Mouse (Mus musculus): ENCODE results near the gene Cdh1. TPM values are rescaled to one million over a fixed set of nuclear protein-coding genes. Genes with fewer than 3 reads are reported as not detected.
A peak's percentile ranks its signal among the peaks of the same experiment; 100 is the strongest.
"Not testable (repeated sequence)": the region's sequence is repeated elsewhere in the genome, so short reads cannot be mapped to it uniquely, and the experiment has no call there.

The Cdh1 gene
- polyA plus RNA-seq, 1 experiment, result 347 TPM

DNA sequence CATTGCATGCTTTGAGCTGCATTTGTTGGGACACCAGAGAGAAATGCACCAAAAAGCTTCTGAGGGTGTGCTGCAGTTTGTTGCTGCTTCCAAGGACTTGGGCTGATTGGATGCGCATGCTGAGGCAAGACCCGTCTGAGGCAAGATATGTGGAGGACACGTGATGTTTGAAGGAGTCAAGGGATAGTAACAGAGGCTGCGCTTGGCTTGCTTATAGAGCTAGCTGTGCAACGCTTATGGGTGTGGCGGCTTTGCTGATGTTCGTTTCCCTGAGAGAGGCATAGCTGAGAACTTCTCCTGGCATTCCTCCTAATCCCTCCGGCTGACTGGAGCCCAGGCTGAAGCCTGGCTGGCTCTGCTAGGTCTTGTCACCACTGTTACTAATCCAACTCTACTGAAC is 16.3 kb upstream of the Cdh1 start:
- Histone ChIP-seq H3K27ac (ENCODE audit: insufficient read depth, low read length) (no peak overlapping the region), H3K27me3 (ENCODE audit: control insufficient read depth, insufficient read depth, low read length, poor library complexity, severe bottlenecking) (no peaks in the 10 kb centered on the region), H3K9me3 (replicated peaks; ENCODE audit: control insufficient read depth, insufficient read depth, low read length, poor library complexity, severe bottlenecking) (no peaks in the 10 kb centered on the region), H3K36me3 (ENCODE audit: control insufficient read depth, insufficient read depth, low read length, poor library complexity, severe bottlenecking) (no peaks in the 10 kb centered on the region), H3K4me3 (ENCODE audit: low read depth, low read length) (no peak overlapping the region), H3K4me1 (ENCODE audit: control insufficient read depth, insufficient read depth, low read length) (peaks cover 4% of the 10 kb centered on the region), H3K9ac (ENCODE audit: low read depth, poor library complexity, severe bottlenecking) (no peak overlapping the region)
- TF ChIP-seq POLR2A (IDR thresholded peaks at IDR 0.05; ENCODE audit: insufficient read depth, low read length) (no peak), CTCF (IDR thresholded peaks at IDR 0.05; ENCODE audit: low read depth, low read length) (no peak), EP300 (IDR thresholded peaks at IDR 0.05; ENCODE audit: insufficient read depth, low read depth, low read length) (no peak)

DNA sequence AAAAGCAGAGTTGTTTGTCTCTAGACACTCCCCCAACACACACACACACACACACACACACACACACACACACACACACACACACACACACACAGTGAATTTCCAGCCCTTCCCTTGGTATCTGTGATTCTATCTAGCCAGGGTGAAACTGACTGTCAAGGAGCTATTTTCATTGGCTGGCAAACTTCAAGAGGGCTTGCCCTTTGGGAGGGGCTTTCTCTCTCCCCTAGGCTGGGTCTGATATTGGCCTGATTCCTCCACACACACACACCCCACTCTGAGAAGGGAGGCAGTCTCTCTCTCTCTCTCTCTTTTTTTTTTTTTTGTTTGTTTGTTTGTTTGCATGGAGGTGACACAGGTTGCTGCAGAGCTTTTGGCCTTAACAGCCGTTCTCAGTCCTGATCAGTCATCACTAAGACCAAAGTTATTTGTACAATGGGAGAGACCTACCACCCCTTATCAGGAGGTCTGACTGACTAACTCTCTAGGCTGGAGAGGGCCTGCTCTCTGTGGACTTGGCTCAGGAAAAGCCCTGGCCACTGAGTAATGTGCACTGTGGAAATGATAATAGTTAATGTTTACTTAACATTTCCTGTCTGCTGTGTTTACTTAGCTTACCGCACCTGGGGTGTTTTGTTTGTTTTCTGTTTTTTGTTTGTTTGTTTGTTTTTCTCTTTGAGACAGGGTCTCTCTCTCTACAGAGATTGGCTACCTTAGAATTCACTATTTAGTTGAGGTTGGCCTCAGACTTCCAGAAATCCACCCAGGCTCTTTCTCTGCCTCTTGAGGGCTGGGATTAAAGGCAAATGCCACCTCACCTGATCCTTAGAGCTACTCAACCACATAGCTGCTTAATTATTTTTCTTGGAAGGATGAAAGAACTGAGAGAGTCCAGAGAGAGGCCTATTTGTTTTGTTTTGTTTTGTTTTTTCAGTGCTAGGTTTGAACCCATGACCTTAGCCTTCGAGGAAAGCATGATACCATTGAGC is 14.4 kb upstream of the Cdh1 start:
- H3K9me3 ChIP-seq (replicated peaks; ENCODE audit: control insufficient read depth, insufficient read depth, low read length, poor library complexity, severe bottlenecking), result no peaks in the 10 kb centered on the region
- H3K4me3 ChIP-seq (ENCODE audit: low read depth, low read length), result no peak overlapping the region
- TF ChIP-seq CTCF (IDR thresholded peaks at IDR 0.05; ENCODE audit: low read depth, low read length) (no peak), POLR2A (IDR thresholded peaks at IDR 0.05; ENCODE audit: insufficient read depth, low read length) (no peak), EP300 (IDR thresholded peaks at IDR 0.05; ENCODE audit: insufficient read depth, low read depth, low read length) (no peak)
- no peak overlapping the region for H3K27ac ChIP-seq (ENCODE audit: insufficient read depth, low read length)
- H3K9ac ChIP-seq (ENCODE audit: low read depth, poor library complexity, severe bottlenecking), result no peak overlapping the region
- H3K4me1 ChIP-seq (ENCODE audit: control insufficient read depth, insufficient read depth, low read length), result peaks cover 4% of the 10 kb centered on the region
- no peaks in the 10 kb centered on the region for H3K27me3 ChIP-seq (ENCODE audit: control insufficient read depth, insufficient read depth, low read length, poor library complexity, severe bottlenecking)
- no peaks in the 10 kb centered on the region for H3K36me3 ChIP-seq (ENCODE audit: control insufficient read depth, insufficient read depth, low read length, poor library complexity, severe bottlenecking)

DNA sequence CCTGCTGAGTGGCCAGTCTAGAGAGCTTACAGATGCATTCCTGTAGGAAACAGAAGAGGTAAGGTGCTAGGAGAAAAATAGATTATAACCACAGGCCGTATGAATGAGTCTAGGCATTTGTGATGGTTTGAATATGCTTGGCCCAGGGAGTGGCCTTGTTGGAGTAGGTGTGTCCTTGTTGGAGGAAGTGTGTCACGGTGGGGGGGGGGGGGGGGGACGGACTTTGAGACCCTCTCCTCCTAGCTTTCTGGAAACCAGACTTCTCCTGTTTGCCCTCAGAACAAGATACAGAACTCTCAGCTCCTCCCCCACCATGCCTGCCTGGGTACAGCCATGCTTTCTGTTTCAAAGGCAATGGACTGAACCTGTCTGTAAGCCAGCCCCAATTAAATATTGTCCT is 10.7 kb upstream of the Cdh1 start:
- H3K9ac ChIP-seq (ENCODE audit: low read depth, poor library complexity, severe bottlenecking), result no peak overlapping the region
- no peak overlapping the region for H3K27ac ChIP-seq (ENCODE audit: insufficient read depth, low read length)
- TF ChIP-seq POLR2A (IDR thresholded peaks at IDR 0.05; ENCODE audit: insufficient read depth, low read length), result no peak
- no peak for TF ChIP-seq CTCF (IDR thresholded peaks at IDR 0.05; ENCODE audit: low read depth, low read length)
- TF ChIP-seq EP300 (IDR thresholded peaks at IDR 0.05; ENCODE audit: insufficient read depth, low read depth, low read length), result no peak
- H3K9me3 ChIP-seq (replicated peaks; ENCODE audit: control insufficient read depth, insufficient read depth, low read length, poor library complexity, severe bottlenecking), result no peaks in the 10 kb centered on the region
- H3K4me1 ChIP-seq (ENCODE audit: control insufficient read depth, insufficient read depth, low read length), result no peaks in the 10 kb centered on the region
- no peak overlapping the region for H3K4me3 ChIP-seq (ENCODE audit: low read depth, low read length)
- no peaks in the 10 kb centered on the region for H3K36me3 ChIP-seq (ENCODE audit: control insufficient read depth, insufficient read depth, low read length, poor library complexity, severe bottlenecking)
- H3K27me3 ChIP-seq (ENCODE audit: control insufficient read depth, insufficient read depth, low read length, poor library complexity, severe bottlenecking), result no peaks in the 10 kb centered on the region

DNA sequence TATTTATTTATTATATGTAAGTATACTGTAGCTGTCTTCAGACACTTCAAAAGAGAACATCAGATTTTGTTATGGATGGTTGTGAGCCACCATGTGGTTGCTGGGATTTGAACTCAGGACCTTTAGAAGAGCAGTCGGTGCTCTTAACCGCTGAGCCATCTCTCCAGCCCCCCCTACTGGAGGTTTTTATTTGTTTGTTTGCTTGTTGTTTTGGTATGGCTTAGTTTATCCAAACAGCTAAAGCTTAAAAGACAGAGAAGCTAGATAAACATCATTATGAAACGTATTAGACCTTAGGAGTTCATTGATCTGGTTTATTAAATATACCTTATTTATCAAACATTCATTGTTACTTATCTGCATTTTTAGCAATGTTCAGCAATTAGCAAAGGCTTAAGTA is 7.5 kb upstream of the Cdh1 start:
- not testable (repeated sequence) for H3K9ac ChIP-seq (ENCODE audit: low read depth, poor library complexity, severe bottlenecking); H3K9me3 ChIP-seq (replicated peaks; ENCODE audit: control insufficient read depth, insufficient read depth, low read length, poor library complexity, severe bottlenecking); H3K27ac ChIP-seq (ENCODE audit: insufficient read depth, low read length); H3K4me3 ChIP-seq (ENCODE audit: low read depth, low read length); H3K36me3 ChIP-seq (ENCODE audit: control insufficient read depth, insufficient read depth, low read length, poor library complexity, severe bottlenecking); H3K4me1 ChIP-seq (ENCODE audit: control insufficient read depth, insufficient read depth, low read length); H3K27me3 ChIP-seq (ENCODE audit: control insufficient read depth, insufficient read depth, low read length, poor library complexity, severe bottlenecking)

DNA sequence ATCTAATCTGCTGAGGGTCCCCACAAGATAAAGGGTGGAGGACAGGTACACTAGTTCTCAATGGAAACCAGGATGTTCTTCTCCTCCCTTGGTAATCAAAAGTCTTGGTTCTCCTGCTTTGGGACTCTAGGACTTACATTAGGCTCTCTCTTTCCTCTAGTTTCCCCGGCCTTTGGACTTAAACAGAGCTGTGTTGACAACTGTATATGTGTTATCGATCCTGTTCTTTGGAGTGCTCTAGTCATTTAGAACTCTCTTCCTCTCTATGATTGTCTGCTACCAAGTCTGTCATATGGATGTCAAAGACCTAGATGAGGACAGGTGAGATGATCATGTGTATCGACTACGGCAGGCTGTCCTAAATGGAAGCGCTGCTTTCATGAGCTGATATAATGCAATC is 6.1 kb upstream of the Cdh1 start:
- Histone ChIP-seq H3K9ac (ENCODE audit: low read depth, poor library complexity, severe bottlenecking) (no peak overlapping the region), H3K4me3 (ENCODE audit: low read depth, low read length) (no peak overlapping the region), H3K27me3 (ENCODE audit: control insufficient read depth, insufficient read depth, low read length, poor library complexity, severe bottlenecking) (no peaks in the 10 kb centered on the region), H3K36me3 (ENCODE audit: control insufficient read depth, insufficient read depth, low read length, poor library complexity, severe bottlenecking) (no peaks in the 10 kb centered on the region), H3K4me1 (ENCODE audit: control insufficient read depth, insufficient read depth, low read length) (peaks cover 1% of the 10 kb centered on the region), H3K27ac (ENCODE audit: insufficient read depth, low read length) (no peak overlapping the region), H3K9me3 (replicated peaks; ENCODE audit: control insufficient read depth, insufficient read depth, low read length, poor library complexity, severe bottlenecking) (no peaks in the 10 kb centered on the region)
- TF ChIP-seq EP300 (IDR thresholded peaks at IDR 0.05; ENCODE audit: insufficient read depth, low read depth, low read length) (no peak), POLR2A (IDR thresholded peaks at IDR 0.05; ENCODE audit: insufficient read depth, low read length) (no peak), CTCF (IDR thresholded peaks at IDR 0.05; ENCODE audit: low read depth, low read length) (no peak)

DNA sequence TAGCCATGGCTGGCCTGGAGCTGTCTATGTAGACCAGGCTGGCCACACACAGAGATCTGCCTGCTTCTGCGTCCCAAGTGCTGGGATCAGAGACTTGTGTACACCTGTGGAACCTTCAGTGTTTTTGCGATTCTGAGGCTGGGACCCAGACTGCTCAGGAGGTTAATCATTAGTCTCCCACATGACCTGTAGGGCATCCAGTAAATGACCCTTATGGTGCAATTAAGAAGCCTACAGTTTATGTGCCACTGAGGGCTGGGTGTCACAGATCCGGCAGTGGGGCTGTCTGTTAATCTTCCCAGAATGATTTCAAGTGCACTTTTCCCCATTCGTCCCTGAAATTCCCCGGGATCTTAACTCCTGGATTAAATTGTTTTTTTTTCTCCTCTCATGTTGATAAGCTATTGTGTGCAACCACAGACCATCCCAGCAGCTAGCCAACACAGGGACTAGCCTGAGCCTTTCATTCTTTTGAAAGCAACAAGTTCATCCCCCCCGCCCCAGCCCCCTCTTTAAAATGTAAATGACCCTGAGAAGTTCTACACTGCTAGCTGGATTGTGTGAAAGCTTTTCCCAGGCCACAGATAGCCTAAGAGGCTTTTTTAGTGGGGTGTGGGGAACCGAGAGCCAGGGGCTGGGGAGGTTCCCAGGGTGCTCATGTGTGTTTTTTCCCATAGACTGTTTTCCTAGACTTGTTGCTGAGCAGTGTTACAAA is 3.7 kb upstream of the Cdh1 start:
- Histone ChIP-seq H3K4me1 (ENCODE audit: control insufficient read depth, insufficient read depth, low read length) (peaks cover 1% of the 10 kb centered on the region), H3K27ac (ENCODE audit: insufficient read depth, low read length) (peak overlapping the region; percentile 63), H3K4me3 (ENCODE audit: low read depth, low read length) (no peak overlapping the region), H3K9me3 (replicated peaks; ENCODE audit: control insufficient read depth, insufficient read depth, low read length, poor library complexity, severe bottlenecking) (no peaks in the 10 kb centered on the region), H3K27me3 (ENCODE audit: control insufficient read depth, insufficient read depth, low read length, poor library complexity, severe bottlenecking) (no peaks in the 10 kb centered on the region), H3K9ac (ENCODE audit: low read depth, poor library complexity, severe bottlenecking) (0 out of 2 replicates have a peak overlapping the region, but pooled peaks have one; percentile 19), H3K36me3 (ENCODE audit: control insufficient read depth, insufficient read depth, low read length, poor library complexity, severe bottlenecking) (no peaks in the 10 kb centered on the region)
- no peak for TF ChIP-seq CTCF (IDR thresholded peaks at IDR 0.05; ENCODE audit: low read depth, low read length)
- TF ChIP-seq POLR2A (IDR thresholded peaks at IDR 0.05; ENCODE audit: insufficient read depth, low read length), result no peak
- no peak for TF ChIP-seq EP300 (IDR thresholded peaks at IDR 0.05; ENCODE audit: insufficient read depth, low read depth, low read length)

All from ES-Bruce4 (cell line).